Mouse (Mus musculus): ENCODE results near the gene Olfr601.
"Not testable (repeated sequence)": the region's sequence is repeated elsewhere in the genome, so short reads cannot be mapped to it uniquely, and the experiment has no call there.

Olfr601 gene

GRCm38 (mm10) chr7:103362555-103362954 is at the start of gene Olfr601:
Gene Olfr601 (minus strand): TSS chr7:103362655.
- in situ Hi-C loops (cut with MboI, MseI) = loop anchor here (10.0 kb wide), 1 partner anchor 112 kb away; no protein-coding TSS in a partner anchor

- in situ Hi-C loops (cut with MboI, MseI) = not testable (repeated sequence)
Measured at GRCm38 (mm10) chr7:103406521-103407055, 44.1 kb upstream of the Olfr601 start.

GRCm38 (mm10) chr7:103398981-103399380 is 36.5 kb upstream of the Olfr601 start:
- in situ Hi-C loops (cut with MboI, MseI) = no loop called here

- in situ Hi-C loops (cut with MboI, MseI) = no loop called here
Measured at GRCm38 (mm10) chr7:103397758-103398157, 35.3 kb upstream of the Olfr601 start.

GRCm38 (mm10) chr7:103386077-103386476 is 23.6 kb upstream of the Olfr601 start, which contains the start of gene Olfr603:
Gene Olfr603 (minus strand): TSS chr7:103386177.
- in situ Hi-C loops (cut with MboI, MseI) = no loop called here

- in situ Hi-C loops (cut with MboI, MseI) = no loop called here
Measured at GRCm38 (mm10) chr7:103349569-103349968, 12.9 kb downstream of the Olfr601 start, which contains the start of gene Olfr600. Gene Olfr600 (minus strand): TSS chr7:103349669.

- in situ Hi-C loops (cut with MboI, MseI) = no loop called here
Measured at GRCm38 (mm10) chr7:103335617-103336016, 26.8 kb downstream of the Olfr601 start, which contains the start of gene Olfr599. Gene Olfr599 (plus strand): TSS chr7:103335917.

GRCm38 (mm10) chr7:103323268-103323667 is 39.2 kb downstream of the Olfr601 start, which contains the start of gene Olfr598:
Gene Olfr598 (plus strand): TSS chr7:103323568.
- in situ Hi-C loops (cut with MboI, MseI) = no loop called here

- in situ Hi-C loops (cut with MboI, MseI) = not testable (repeated sequence)
Measured at GRCm38 (mm10) chr7:103316015-103316414, 46.4 kb downstream of the Olfr601 start, which contains the start of gene Olfr597. Gene Olfr597 (plus strand): TSS chr7:103316315.

Measured in T-helper 1 cell (primary cell).